Mouse (Mus musculus): ENCODE results near the gene Plk5. TPM values are rescaled to one million over a fixed set of nuclear protein-coding genes. Genes with fewer than 3 reads are reported as not detected.
A peak's percentile ranks its signal among the peaks of the same experiment; 100 is the strongest.
"Not testable (repeated sequence)": the region's sequence is repeated elsewhere in the genome, so short reads cannot be mapped to it uniquely, and the experiment has no call there.

Plk5 gene
- polyA plus RNA-seq, 2 experiments, result 0.48 to 1.9 TPM

- H3K4me3 ChIP-seq (replicated peaks; ENCODE audit: low read length), result peak overlapping the region; percentile 34
- H3K27me3 ChIP-seq (ENCODE audit: control insufficient read depth, insufficient read depth, low read length), result peaks cover 71% of the 10 kb centered on the region
- peak overlapping the region; percentile 36; the same call in 1 of the 2 replicates for H3K9ac ChIP-seq (ENCODE audit: low read depth, low read length, severe bottlenecking)
- peak overlapping the region; percentile 49 for H3K4me2 ChIP-seq (replicated peaks; ENCODE audit: low read depth, low read length, severe bottlenecking)
- peaks cover 16% of the 10 kb centered on the region for H3K4me1 ChIP-seq (ENCODE audit: control insufficient read depth, insufficient read depth, low read length)
- TF ChIP-seq POLR2A (IDR thresholded peaks at IDR 0.05; ENCODE audit: borderline replicate concordance, extremely low read depth, insufficient read depth, insufficient read length), result no peak
- H3K27ac ChIP-seq (replicated peaks; ENCODE audit: low read depth, low read length), result no peak overlapping the region
- under 1% methylated on average over 26 of the region's 26 CpGs for WGBS
- DNase-seq (ENCODE audit: low spot score) (no peak), ATAC-seq (ENCODE audit: low FRiP score, low read depth) (no peak)
- H3K36me3 ChIP-seq (ENCODE audit: control insufficient read depth, insufficient read depth, low read length), result no peaks in the 10 kb centered on the region
- no peaks in the 10 kb centered on the region for H3K9me3 ChIP-seq (ENCODE audit: control insufficient read depth, low read length)
Observed at GRCm38 (mm10) chr10:80342305-80342748, 13.9 kb upstream of the Plk5 start.

- no peak overlapping the region for H3K27ac ChIP-seq (replicated peaks; ENCODE audit: low read depth, low read length)
- no peaks in the 10 kb centered on the region for H3K36me3 ChIP-seq (ENCODE audit: control insufficient read depth, insufficient read depth, low read length)
- peak overlapping the region; percentile 36; the same call in 1 of the 2 replicates for H3K9ac ChIP-seq (ENCODE audit: low read depth, low read length, severe bottlenecking)
- peak; percentile 89 for DNase-seq (ENCODE audit: low spot score)
- no peak for TF ChIP-seq POLR2A (IDR thresholded peaks at IDR 0.05; ENCODE audit: borderline replicate concordance, extremely low read depth, insufficient read depth, insufficient read length)
- WGBS, result under 1% methylated on average over 30 of the region's 33 CpGs
- no peaks in the 10 kb centered on the region for H3K9me3 ChIP-seq (ENCODE audit: control insufficient read depth, low read length)
- peaks cover 77% of the 10 kb centered on the region for H3K27me3 ChIP-seq (ENCODE audit: control insufficient read depth, insufficient read depth, low read length)
- H3K4me1 ChIP-seq (ENCODE audit: control insufficient read depth, insufficient read depth, low read length), result peaks cover 16% of the 10 kb centered on the region
- ATAC-seq (ENCODE audit: low FRiP score, low read depth), result peak; percentile 69
- H3K4me3 ChIP-seq (replicated peaks; ENCODE audit: low read length), result peak overlapping the region; percentile 34
- H3K4me2 ChIP-seq (replicated peaks; ENCODE audit: low read depth, low read length, severe bottlenecking), result peak overlapping the region; percentile 49
Observed at GRCm38 (mm10) chr10:80342749-80343424, 13.4 kb upstream of the Plk5 start.

GRCm38 (mm10) chr10:80343425-80343895 lies 12.8 kb upstream of the Plk5 start:
- TF ChIP-seq POLR2A (IDR thresholded peaks at IDR 0.05; ENCODE audit: borderline replicate concordance, extremely low read depth, insufficient read depth, insufficient read length), result no peak
- peak overlapping the region; percentile 34 for H3K4me3 ChIP-seq (replicated peaks; ENCODE audit: low read length)
- H3K9ac ChIP-seq (ENCODE audit: low read depth, low read length, severe bottlenecking), result 0 out of 2 replicates have a peak overlapping the region, but pooled peaks have one; percentile 2
- 20% methylated on average over 13 of the region's 13 CpGs for WGBS
- H3K27ac ChIP-seq (replicated peaks; ENCODE audit: low read depth, low read length), result no peak overlapping the region
- H3K36me3 ChIP-seq (ENCODE audit: control insufficient read depth, insufficient read depth, low read length), result no peaks in the 10 kb centered on the region
- peak overlapping the region; percentile 49 for H3K4me2 ChIP-seq (replicated peaks; ENCODE audit: low read depth, low read length, severe bottlenecking)
- H3K9me3 ChIP-seq (ENCODE audit: control insufficient read depth, low read length), result no peaks in the 10 kb centered on the region
- peaks cover 20% of the 10 kb centered on the region for H3K4me1 ChIP-seq (ENCODE audit: control insufficient read depth, insufficient read depth, low read length)
- peaks cover 82% of the 10 kb centered on the region for H3K27me3 ChIP-seq (ENCODE audit: control insufficient read depth, insufficient read depth, low read length)
- ATAC-seq (ENCODE audit: low FRiP score, low read depth), result no peak
- DNase-seq (ENCODE audit: low spot score), result no peak

DNA sequence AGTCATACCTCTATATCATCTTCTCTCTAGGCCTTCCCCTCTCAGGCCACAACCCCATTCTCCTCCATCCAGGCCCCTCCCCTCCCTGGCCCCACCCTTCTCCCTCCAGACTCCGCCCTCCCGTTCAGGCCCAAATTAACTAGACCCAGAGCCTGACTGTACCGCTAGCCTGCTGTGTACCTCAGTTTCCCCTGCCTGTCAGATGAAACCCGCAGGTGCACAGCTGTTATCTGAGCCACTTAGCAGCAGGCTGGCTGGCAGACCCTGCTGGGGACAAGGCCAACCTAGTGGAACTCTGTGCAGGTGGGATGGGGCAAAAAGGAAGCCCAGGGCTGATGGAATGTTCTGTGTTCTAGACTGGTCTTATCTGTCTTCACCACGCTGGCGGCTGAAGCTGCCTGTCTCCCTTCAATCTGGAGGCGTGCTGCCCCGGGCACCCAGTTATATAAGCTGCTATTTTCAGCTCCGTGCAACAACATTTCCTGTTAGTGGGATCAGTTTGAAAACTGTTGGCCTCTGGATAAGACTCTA lies 12.1 kb upstream of the Plk5 start:
- no peak overlapping the region for H3K4me3 ChIP-seq (replicated peaks; ENCODE audit: low read length)
- no peak overlapping the region for H3K4me2 ChIP-seq (replicated peaks; ENCODE audit: low read depth, low read length, severe bottlenecking)
- H3K9ac ChIP-seq (ENCODE audit: low read depth, low read length, severe bottlenecking), result no peak overlapping the region
- DNase-seq (ENCODE audit: low spot score), result no peak
- WGBS, result 43% methylated on average over 9 of the region's 9 CpGs
- no peak for TF ChIP-seq POLR2A (IDR thresholded peaks at IDR 0.05; ENCODE audit: borderline replicate concordance, extremely low read depth, insufficient read depth, insufficient read length)
- peaks cover 90% of the 10 kb centered on the region for H3K27me3 ChIP-seq (ENCODE audit: control insufficient read depth, insufficient read depth, low read length)
- no peaks in the 10 kb centered on the region for H3K36me3 ChIP-seq (ENCODE audit: control insufficient read depth, insufficient read depth, low read length)
- no peaks in the 10 kb centered on the region for H3K9me3 ChIP-seq (ENCODE audit: control insufficient read depth, low read length)
- no peak for ATAC-seq (ENCODE audit: low FRiP score, low read depth)
- H3K4me1 ChIP-seq (ENCODE audit: control insufficient read depth, insufficient read depth, low read length), result peaks cover 26% of the 10 kb centered on the region
- H3K27ac ChIP-seq (replicated peaks; ENCODE audit: low read depth, low read length), result no peak overlapping the region

- Histone ChIP-seq H3K4me2 (replicated peaks; ENCODE audit: low read depth, low read length, severe bottlenecking) (peak overlapping the region; percentile 6; the same call in 1 of the 2 replicates), H3K27ac (replicated peaks; ENCODE audit: low read depth, low read length) (no peak overlapping the region), H3K36me3 (ENCODE audit: control insufficient read depth, insufficient read depth, low read length) (no peaks in the 10 kb centered on the region), H3K9me3 (ENCODE audit: control insufficient read depth, low read length) (no peaks in the 10 kb centered on the region), H3K4me1 (ENCODE audit: control insufficient read depth, insufficient read depth, low read length) (peaks cover 26% of the 10 kb centered on the region), H3K4me3 (replicated peaks; ENCODE audit: low read length) (0 out of 2 replicates have a peak overlapping the region, but pooled peaks have one; percentile 4), H3K27me3 (ENCODE audit: control insufficient read depth, insufficient read depth, low read length) (peaks cover 99% of the 10 kb centered on the region), H3K9ac (ENCODE audit: low read depth, low read length, severe bottlenecking) (no peak overlapping the region)
- DNase-seq (ENCODE audit: low spot score) (no peak), ATAC-seq (ENCODE audit: low FRiP score, low read depth) (no peak)
- TF ChIP-seq POLR2A (IDR thresholded peaks at IDR 0.05; ENCODE audit: borderline replicate concordance, extremely low read depth, insufficient read depth, insufficient read length), result no peak
- WGBS, result 3% methylated on average over 15 of the region's 16 CpGs
Observed at GRCm38 (mm10) chr10:80345122-80345521, 11.1 kb upstream of the Plk5 start.

DNA sequence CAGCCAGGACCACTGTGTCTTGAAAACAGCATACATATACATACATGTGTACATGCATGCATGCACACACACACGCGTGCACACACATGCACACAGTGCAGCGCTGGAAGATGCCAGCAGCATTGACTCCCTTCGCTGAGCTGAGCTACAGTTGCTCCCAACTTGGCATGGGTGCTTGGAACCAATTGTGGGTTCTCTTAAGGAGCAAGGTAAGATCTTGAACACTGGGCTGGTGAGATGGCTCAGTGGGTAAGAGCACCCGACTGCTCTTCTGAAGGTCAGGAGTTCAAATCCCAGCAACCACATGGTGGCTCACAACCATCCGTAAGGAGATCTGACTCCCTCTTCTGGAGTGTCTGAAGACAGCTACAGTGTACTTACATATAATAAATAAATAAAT lies 10.3 kb upstream of the Plk5 start:
- ATAC-seq (ENCODE audit: low FRiP score, low read depth); H3K9me3 ChIP-seq (ENCODE audit: control insufficient read depth, low read length); H3K4me3 ChIP-seq (replicated peaks; ENCODE audit: low read length); DNase-seq (ENCODE audit: low spot score); H3K36me3 ChIP-seq (ENCODE audit: control insufficient read depth, insufficient read depth, low read length); H3K9ac ChIP-seq (ENCODE audit: low read depth, low read length, severe bottlenecking); H3K27ac ChIP-seq (replicated peaks; ENCODE audit: low read depth, low read length); H3K4me2 ChIP-seq (replicated peaks; ENCODE audit: low read depth, low read length, severe bottlenecking): not testable (repeated sequence)
- WGBS, result 69% methylated on average over 5 of the region's 6 CpGs
- peaks cover 23% of the 10 kb centered on the region for H3K4me1 ChIP-seq (ENCODE audit: control insufficient read depth, insufficient read depth, low read length)
- H3K27me3 ChIP-seq (ENCODE audit: control insufficient read depth, insufficient read depth, low read length), result peaks cover 98% of the 10 kb centered on the region
